Mouse (Mus musculus): ENCODE data around the gene Olig1. TPM values are rescaled to one million over a fixed set of nuclear protein-coding genes. Genes with fewer than 3 reads are reported as not detected.

Gene Olig1
- polyA plus RNA-seq, 1 experiment from 2014 or later, result 0.07 TPM

DNA sequence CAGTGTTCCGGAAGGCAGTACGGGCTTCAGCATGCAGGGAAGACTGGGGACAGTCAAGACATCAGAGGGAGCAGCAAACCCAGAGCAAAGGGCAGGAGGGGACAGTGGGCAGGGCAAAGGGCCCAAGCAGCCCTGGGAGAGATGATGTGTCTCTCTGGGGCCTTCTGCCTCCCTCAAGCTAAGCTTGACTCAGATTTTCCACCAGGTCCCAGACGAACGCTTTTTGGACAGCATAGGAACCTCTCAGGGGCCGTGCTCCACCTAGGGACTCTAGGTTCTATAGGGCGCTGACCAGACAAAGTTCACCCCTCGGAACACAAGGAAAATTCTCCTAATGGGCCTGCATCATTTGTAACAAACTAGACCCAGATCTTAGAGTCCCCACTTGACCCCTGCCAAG is 29.8 kb downstream of the Olig1 start:
- ATAC-seq (replicated peaks; ENCODE audit: extremely low read depth, insufficient read depth, low FRiP score), result no peak
- 77% methylated on average over 7 of the region's 7 CpGs for WGBS
- H3K4me1 ChIP-seq (ENCODE audit: control insufficient read depth, insufficient read depth, low read length), result 0 out of 2 replicates have a peak, but pooled peaks cover 3% of the 10 kb centered on the region
- H3K4me2 ChIP-seq (ENCODE audit: low read depth, low read length), result no peak overlapping the region
- no peak overlapping the region for H3K27ac ChIP-seq (ENCODE audit: low read length)
- no peak overlapping the region for H3K4me3 ChIP-seq (ENCODE audit: low read length)
- no peaks in the 10 kb centered on the region for H3K36me3 ChIP-seq (ENCODE audit: control insufficient read depth, insufficient read depth)
- H3K9me3 ChIP-seq (replicated peaks; ENCODE audit: control insufficient read depth, low read length), result no peaks in the 10 kb centered on the region
- no peak overlapping the region for H3K9ac ChIP-seq (ENCODE audit: low read length)
- peaks cover 24% of the 10 kb centered on the region for H3K27me3 ChIP-seq (ENCODE audit: control insufficient read depth, insufficient read depth, low read length)

DNA sequence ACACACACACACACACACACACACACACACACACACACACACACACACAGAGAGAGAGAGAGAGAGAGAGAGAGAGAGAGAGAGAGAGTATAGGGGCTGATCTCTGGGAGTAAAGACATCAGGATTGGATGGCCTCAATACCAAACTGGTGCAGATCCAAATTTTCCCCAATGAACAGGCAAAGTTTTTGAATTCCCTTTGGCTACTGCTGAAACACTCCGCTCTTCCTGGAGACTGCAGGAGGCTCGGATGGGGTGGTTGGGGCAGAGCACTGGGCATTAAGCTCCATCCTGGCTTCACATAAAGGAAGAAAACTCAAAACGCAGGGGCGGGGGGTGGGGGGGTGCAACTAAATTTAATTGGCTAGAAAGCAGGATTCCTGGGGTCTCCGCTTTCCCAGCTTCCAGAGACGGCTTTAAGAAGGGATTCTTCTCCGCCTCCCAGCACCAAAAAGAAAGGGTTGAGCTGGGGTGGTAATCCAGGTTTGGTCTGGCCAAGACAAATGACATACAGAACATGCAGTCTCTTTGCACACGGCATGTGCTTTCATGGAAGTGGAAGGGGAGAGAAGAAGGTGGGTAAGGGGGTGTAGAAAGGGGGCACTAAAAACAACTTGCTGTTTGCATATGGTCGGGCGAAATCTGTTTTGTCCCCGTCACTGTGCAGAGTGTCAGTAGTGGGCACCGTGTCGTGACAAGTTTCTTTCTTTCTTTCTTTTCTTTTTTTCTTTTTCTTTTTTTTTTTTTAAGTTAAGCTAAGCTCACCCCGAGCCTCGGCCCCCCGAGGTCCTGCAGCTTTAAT is 31.3 kb downstream of the Olig1 start:
- no peaks in the 10 kb centered on the region for H3K9me3 ChIP-seq (replicated peaks; ENCODE audit: control insufficient read depth, low read length)
- no peaks in the 10 kb centered on the region for H3K36me3 ChIP-seq (ENCODE audit: control insufficient read depth, insufficient read depth)
- H3K27ac ChIP-seq (ENCODE audit: low read length), result no peak overlapping the region
- H3K27me3 ChIP-seq (ENCODE audit: control insufficient read depth, insufficient read depth, low read length), result peaks cover 28% of the 10 kb centered on the region
- H3K4me1 ChIP-seq (ENCODE audit: control insufficient read depth, insufficient read depth, low read length), result 0 out of 2 replicates have a peak, but pooled peaks cover 3% of the 10 kb centered on the region
- no peak for ATAC-seq (replicated peaks; ENCODE audit: extremely low read depth, insufficient read depth, low FRiP score)
- 42% methylated on average over 16 of the region's 16 CpGs for WGBS
- no peak overlapping the region for H3K9ac ChIP-seq (ENCODE audit: low read length)
- H3K4me2 ChIP-seq (ENCODE audit: low read depth, low read length), result no peak overlapping the region
- H3K4me3 ChIP-seq (ENCODE audit: low read length), result no peak overlapping the region

- peaks cover 28% of the 10 kb centered on the region for H3K27me3 ChIP-seq (ENCODE audit: control insufficient read depth, insufficient read depth, low read length)
- no peak overlapping the region for H3K27ac ChIP-seq (ENCODE audit: low read length)
- no peaks in the 10 kb centered on the region for H3K9me3 ChIP-seq (replicated peaks; ENCODE audit: control insufficient read depth, low read length)
- H3K4me1 ChIP-seq (ENCODE audit: control insufficient read depth, insufficient read depth, low read length), result 0 out of 2 replicates have a peak, but pooled peaks cover 3% of the 10 kb centered on the region
- H3K4me2 ChIP-seq (ENCODE audit: low read depth, low read length), result no peak overlapping the region
- no peak overlapping the region for H3K4me3 ChIP-seq (ENCODE audit: low read length)
- no peak overlapping the region for H3K9ac ChIP-seq (ENCODE audit: low read length)
- WGBS, result 59% methylated on average over 18 of the region's 18 CpGs
- ATAC-seq (replicated peaks; ENCODE audit: extremely low read depth, insufficient read depth, low FRiP score), result no peak
- no peaks in the 10 kb centered on the region for H3K36me3 ChIP-seq (ENCODE audit: control insufficient read depth, insufficient read depth)
Measured at GRCm38 (mm10) chr16:91301454-91301853, 31.9 kb downstream of the Olig1 start.

GRCm38 (mm10) chr16:91303776-91304709 is 34.5 kb downstream of the Olig1 start:
- H3K36me3 ChIP-seq (ENCODE audit: control insufficient read depth, insufficient read depth), result no peaks in the 10 kb centered on the region
- H3K4me3 ChIP-seq (ENCODE audit: low read length), result no peak overlapping the region
- H3K9ac ChIP-seq (ENCODE audit: low read length), result no peak overlapping the region
- peaks cover 3% of the 10 kb centered on the region; the same call in 1 of the 2 replicates for H3K4me1 ChIP-seq (ENCODE audit: control insufficient read depth, insufficient read depth, low read length)
- H3K4me2 ChIP-seq (ENCODE audit: low read depth, low read length), result no peak overlapping the region
- H3K9me3 ChIP-seq (replicated peaks; ENCODE audit: control insufficient read depth, low read length), result no peaks in the 10 kb centered on the region
- ATAC-seq (replicated peaks; ENCODE audit: extremely low read depth, insufficient read depth, low FRiP score), result no peak
- WGBS, result 40% methylated on average over 26 of the region's 26 CpGs
- peaks cover 28% of the 10 kb centered on the region for H3K27me3 ChIP-seq (ENCODE audit: control insufficient read depth, insufficient read depth, low read length)
- no peak overlapping the region for H3K27ac ChIP-seq (ENCODE audit: low read length)

DNA sequence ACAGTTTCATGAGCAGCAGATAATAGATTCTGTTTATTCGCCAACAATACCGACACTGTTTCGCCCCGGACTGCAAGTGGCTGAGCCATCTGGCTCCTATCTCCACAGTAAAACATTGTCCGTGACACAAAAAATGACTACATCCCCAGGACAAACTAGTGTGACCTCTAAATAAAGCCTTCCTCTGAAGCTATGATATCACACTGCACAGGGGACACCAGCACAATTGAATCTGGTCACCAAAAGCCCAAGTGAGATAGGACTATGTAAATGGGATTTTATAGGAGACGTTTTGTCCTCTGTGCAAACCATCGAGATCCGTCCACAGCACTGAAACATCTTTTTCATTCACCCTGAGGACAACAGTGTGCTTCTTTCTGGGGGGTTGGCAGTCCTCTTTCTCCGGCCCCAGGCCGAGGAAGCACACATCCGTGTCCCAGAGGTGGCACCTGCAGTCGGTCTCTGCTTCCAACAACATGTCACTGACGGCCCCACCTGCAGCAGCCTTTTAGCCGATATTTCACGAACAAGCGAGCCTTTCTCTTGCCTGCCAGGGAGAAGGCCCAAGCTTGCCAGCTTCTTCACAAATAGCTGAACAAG is 36.0 kb downstream of the Olig1 start:
- no peak overlapping the region for H3K4me3 ChIP-seq (ENCODE audit: low read length)
- WGBS, result 72% methylated on average over 16 of the region's 16 CpGs
- peaks cover 28% of the 10 kb centered on the region for H3K27me3 ChIP-seq (ENCODE audit: control insufficient read depth, insufficient read depth, low read length)
- no peak overlapping the region for H3K27ac ChIP-seq (ENCODE audit: low read length)
- no peak overlapping the region for H3K9ac ChIP-seq (ENCODE audit: low read length)
- H3K9me3 ChIP-seq (replicated peaks; ENCODE audit: control insufficient read depth, low read length), result no peaks in the 10 kb centered on the region
- ATAC-seq (replicated peaks; ENCODE audit: extremely low read depth, insufficient read depth, low FRiP score), result no peak
- H3K4me1 ChIP-seq (ENCODE audit: control insufficient read depth, insufficient read depth, low read length), result peaks cover 3% of the 10 kb centered on the region; the same call in 1 of the 2 replicates
- no peaks in the 10 kb centered on the region for H3K36me3 ChIP-seq (ENCODE audit: control insufficient read depth, insufficient read depth)
- no peak overlapping the region for H3K4me2 ChIP-seq (ENCODE audit: low read depth, low read length)

DNA sequence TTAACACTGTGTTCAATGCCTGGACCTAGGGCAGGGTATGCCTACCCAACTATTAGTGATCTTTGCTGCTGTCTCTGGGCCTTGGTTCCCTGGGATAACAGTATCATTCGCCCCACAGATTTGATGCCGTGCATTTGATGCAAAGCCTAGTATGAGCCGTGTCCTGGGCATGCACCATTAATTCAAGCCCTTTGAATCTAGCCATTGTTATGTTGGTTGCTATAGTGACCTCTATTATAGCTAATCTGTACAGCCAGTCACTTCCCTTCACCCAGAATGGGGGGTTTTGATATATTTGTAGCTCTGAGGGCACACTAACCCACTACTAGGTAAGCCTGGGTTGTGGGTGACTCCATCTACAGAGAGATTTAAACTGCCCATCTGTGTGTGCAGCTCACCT is 40.3 kb downstream of the Olig1 start:
- H3K9me3 ChIP-seq (replicated peaks; ENCODE audit: control insufficient read depth, low read length), result no peaks in the 10 kb centered on the region
- H3K27ac ChIP-seq (ENCODE audit: low read length), result no peak overlapping the region
- peaks cover 22% of the 10 kb centered on the region for H3K27me3 ChIP-seq (ENCODE audit: control insufficient read depth, insufficient read depth, low read length)
- H3K36me3 ChIP-seq (ENCODE audit: control insufficient read depth, insufficient read depth), result no peaks in the 10 kb centered on the region
- no peaks in the 10 kb centered on the region; the same call in 1 of the 2 replicates for H3K4me1 ChIP-seq (ENCODE audit: control insufficient read depth, insufficient read depth, low read length)
- H3K4me2 ChIP-seq (ENCODE audit: low read depth, low read length), result no peak overlapping the region
- H3K9ac ChIP-seq (ENCODE audit: low read length), result no peak overlapping the region
- whole genome bisulfite sequencing, result 81% methylated on average over 3 of the region's 3 CpGs
- H3K4me3 ChIP-seq (ENCODE audit: low read length), result no peak overlapping the region
- no peak for ATAC-seq (replicated peaks; ENCODE audit: extremely low read depth, insufficient read depth, low FRiP score)

- Histone ChIP-seq H3K4me2 (ENCODE audit: low read depth, low read length) (no peak overlapping the region), H3K9me3 (replicated peaks; ENCODE audit: control insufficient read depth, low read length) (no peaks in the 10 kb centered on the region), H3K27ac (ENCODE audit: low read length) (no peak overlapping the region), H3K36me3 (ENCODE audit: control insufficient read depth, insufficient read depth) (no peaks in the 10 kb centered on the region), H3K9ac (ENCODE audit: low read length) (no peak overlapping the region), H3K4me1 (ENCODE audit: control insufficient read depth, insufficient read depth, low read length) (no peaks in the 10 kb centered on the region; the same call in 1 of the 2 replicates), H3K27me3 (ENCODE audit: control insufficient read depth, insufficient read depth, low read length) (peaks cover 25% of the 10 kb centered on the region), H3K4me3 (ENCODE audit: low read length) (no peak overlapping the region)
- 72% methylated on average over 7 of the region's 7 CpGs for WGBS
- ATAC-seq (replicated peaks; ENCODE audit: extremely low read depth, insufficient read depth, low FRiP score), result no peak
Measured at GRCm38 (mm10) chr16:91312921-91313320, 43.3 kb downstream of the Olig1 start.

DNA sequence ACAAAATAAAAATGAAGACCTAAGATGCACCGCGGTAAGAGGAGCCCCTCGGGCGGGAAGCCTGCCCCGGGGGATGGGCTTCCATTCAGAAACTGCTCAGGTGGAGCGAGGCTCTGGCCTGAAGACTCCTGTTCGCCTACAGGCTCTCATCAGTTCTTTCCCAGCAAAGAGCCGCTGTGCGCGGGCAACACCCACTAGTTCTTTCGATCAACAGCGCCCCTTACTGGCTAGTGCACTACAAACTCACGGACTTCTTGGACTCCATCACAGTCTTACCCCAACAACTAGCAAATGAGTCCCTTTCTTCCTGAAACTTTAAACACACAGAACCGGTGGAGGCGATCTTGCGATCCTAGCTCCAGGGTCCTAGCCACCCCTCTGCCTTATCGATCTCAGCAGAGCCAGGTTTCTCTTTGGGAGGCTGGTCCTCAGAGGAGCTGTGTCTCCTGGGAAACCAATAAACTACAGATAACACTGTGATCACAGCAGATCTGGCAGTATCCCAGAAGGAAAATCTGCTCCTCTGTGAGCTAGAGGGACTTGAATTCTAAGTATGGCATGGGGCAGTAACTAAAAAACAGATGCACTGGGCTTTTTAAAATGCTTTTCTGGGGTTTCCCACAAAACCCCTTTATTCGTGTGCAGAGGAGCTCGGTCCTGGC is 44.7 kb downstream of the Olig1 start:
- no peaks in the 10 kb centered on the region for H3K9me3 ChIP-seq (replicated peaks; ENCODE audit: control insufficient read depth, low read length)
- H3K27me3 ChIP-seq (ENCODE audit: control insufficient read depth, insufficient read depth, low read length), result peaks cover 27% of the 10 kb centered on the region
- WGBS, result 6% methylated on average over 19 of the region's 19 CpGs
- no peak overlapping the region for H3K4me3 ChIP-seq (ENCODE audit: low read length)
- no peaks in the 10 kb centered on the region for H3K36me3 ChIP-seq (ENCODE audit: control insufficient read depth, insufficient read depth)
- H3K4me1 ChIP-seq (ENCODE audit: control insufficient read depth, insufficient read depth, low read length), result no peaks in the 10 kb centered on the region
- H3K27ac ChIP-seq (ENCODE audit: low read length), result no peak overlapping the region
- peak overlapping the region; percentile 34 for H3K4me2 ChIP-seq (ENCODE audit: low read depth, low read length)
- no peak overlapping the region for H3K9ac ChIP-seq (ENCODE audit: low read length)
- no peak for ATAC-seq (replicated peaks; ENCODE audit: extremely low read depth, insufficient read depth, low FRiP score)
